Mouse (Mus musculus) forebrain, embryonic 14.5 days (tissue): ENCODE results near the gene Slc7a11. TPM values are rescaled to one million over a fixed set of nuclear protein-coding genes. Genes with fewer than 3 reads are reported as not detected.

Source experiments
- ATAC-seq: fragments of 200-750 bp; cut with Nextera tagmentation; 2 replicates; pipeline ENCODE4 v1.8.0; 2017; ENCODE audit warnings: mild to moderate bottlenecking, moderate library complexity
- DNase-seq: peaks from one replicate; pipeline ENCODE4 v3.0.0-alpha.2; 2015; ENCODE audit warnings: low spot score
- H3K27ac ChIP-seq: fragments of 300-500 bp; sonication (generic); 2 replicates; pipeline ENCODE4 v1.5.1; 2014; ENCODE audit warnings: low read depth, mild to moderate bottlenecking, control low read depth, low read length, moderate library complexity
- H3K27me3 ChIP-seq: fragments of 300-500 bp; sonication (generic); replicated peaks from 2 replicates; pipeline ENCODE4 v1.6.1; 2014; ENCODE audit warnings: low read length, control low read depth, mixed read lengths; ENCODE audit not compliant: control insufficient read depth, insufficient read depth
- H3K36me3 ChIP-seq: fragments of 300-500 bp; sonication (generic); 2 replicates; pipeline ENCODE4 v1.6.1; 2014; ENCODE audit warnings: low read length, control low read depth; ENCODE audit not compliant: control insufficient read depth, insufficient read depth
- H3K4me1 ChIP-seq: fragments of 300-500 bp; sonication (generic); 2 replicates; pipeline ENCODE4 v1.6.1; 2014; ENCODE audit warnings: antibody characterized with exemption, low read length, control low read depth; ENCODE audit not compliant: control insufficient read depth, insufficient read depth
- H3K4me2 ChIP-seq: fragments of 300-500 bp; sonication (generic); 2 replicates; pipeline ENCODE4 v1.6.1; 2014; ENCODE audit warnings: mild to moderate bottlenecking, control low read depth, low read length
- H3K4me3 ChIP-seq: fragments of 300-500 bp; sonication (generic); 2 replicates; pipeline ENCODE4 v1.5.1; 2014; ENCODE audit warnings: low read depth, low read length, control low read depth
- H3K9ac ChIP-seq: fragments of 300-500 bp; sonication (generic); 2 replicates; pipeline ENCODE4 v1.6.1; 2014; ENCODE audit warnings: mild to moderate bottlenecking, low read length, control low read depth, moderate library complexity
- H3K9me3 ChIP-seq: fragments of 300-500 bp; sonication (generic); replicated peaks from 2 replicates; pipeline ENCODE4 v1.6.1; 2016; ENCODE audit warnings: low read length, control low read depth, mixed read lengths; ENCODE audit not compliant: control insufficient read depth
- WGBS: fragments of 180-500 bp; shearing (Covaris S2); extraction: QIAGEN DNeasy Blood & Tissue Kit; methylation state at CpG from one replicate; pipeline ENCODE4 v1.1.7; 2014; 5-methylcytosine and 5-hydroxymethylcytosine counted together
- polyA plus RNA-seq: library from polyadenylated mRNA; unstranded; fragments of >200 nt; fragmentation: Nextera tagmentation; extraction: Ambion mirVana; gene quantifications from 2 replicates; pipeline ENCODE4 v1.2.1, GENCODE M21; 2014

Gene Slc7a11
- polyA plus RNA-seq, 1 experiment from 2014 or later, result 1.9 TPM

GRCm38 (mm10) chr3:50026039-50026438, 417.4 kb downstream of the Slc7a11 start:
- no peaks in the 10 kb centered on the region for H3K9me3 ChIP-seq
- no peak overlapping the region for H3K4me2 ChIP-seq
- ATAC-seq, result no peak
- 62% methylated on average over 5 of the region's 5 CpGs for WGBS
- DNase-seq, result no peak
- H3K27ac ChIP-seq, result no peak overlapping the region
- no peaks in the 10 kb centered on the region for H3K36me3 ChIP-seq
- no peak overlapping the region for H3K9ac ChIP-seq
- no peak overlapping the region for H3K4me3 ChIP-seq
- no peaks in the 10 kb centered on the region for H3K27me3 ChIP-seq
- no peaks in the 10 kb centered on the region for H3K4me1 ChIP-seq

GRCm38 (mm10) chr3:50014396-50014795, 429.0 kb downstream of the Slc7a11 start:
- WGBS, result 11% methylated on average over 4 of the region's 4 CpGs
- H3K27ac ChIP-seq, result no peak overlapping the region
- peak; percentile 96 for DNase-seq

GRCm38 (mm10) chr3:50012012-50012411, 431.4 kb downstream of the Slc7a11 start:
- DNase-seq, result no peak
- 77% methylated on average over 3 of the region's 3 CpGs for WGBS
- no peak overlapping the region for H3K9ac ChIP-seq
- H3K9me3 ChIP-seq, result no peaks in the 10 kb centered on the region
- H3K4me1 ChIP-seq, result no peaks in the 10 kb centered on the region
- H3K4me2 ChIP-seq, result no peak overlapping the region
- no peaks in the 10 kb centered on the region for H3K27me3 ChIP-seq
- no peak for ATAC-seq
- H3K36me3 ChIP-seq, result no peaks in the 10 kb centered on the region
- H3K4me3 ChIP-seq, result no peak overlapping the region
- no peak overlapping the region for H3K27ac ChIP-seq

More at GRCm38 (mm10) chr3:50014396-50014795, 429.0 kb downstream of the Slc7a11 start:
- Histone ChIP-seq H3K4me3 (no peak overlapping the region), H3K4me2 (no peak overlapping the region), H3K36me3 (no peaks in the 10 kb centered on the region), H3K4me1 (no peaks in the 10 kb centered on the region), H3K9ac (no peak overlapping the region), H3K9me3 (no peaks in the 10 kb centered on the region), H3K27me3 (no peaks in the 10 kb centered on the region)
- peak; percentile 98 for ATAC-seq

GRCm38 (mm10) chr3:50003970-50004683, 439.3 kb downstream of the Slc7a11 start:
- Histone ChIP-seq H3K4me1 (no peaks in the 10 kb centered on the region), H3K9me3 (no peaks in the 10 kb centered on the region), H3K27ac (peak overlapping the region; percentile 44; the same call in 1 of the 2 replicates), H3K27me3 (no peaks in the 10 kb centered on the region), H3K4me3 (no peak overlapping the region), H3K36me3 (no peaks in the 10 kb centered on the region), H3K4me2 (no peak overlapping the region), H3K9ac (no peak overlapping the region)
- WGBS, result 46% methylated on average over 5 of the region's 5 CpGs
- ATAC-seq, result peak; percentile 97
- peak; percentile 83 for DNase-seq

- Histone ChIP-seq H3K27me3 (no peaks in the 10 kb centered on the region), H3K27ac (no peak overlapping the region), H3K36me3 (no peaks in the 10 kb centered on the region), H3K4me2 (no peak overlapping the region), H3K4me1 (no peaks in the 10 kb centered on the region), H3K9ac (no peak overlapping the region), H3K4me3 (no peak overlapping the region), H3K9me3 (no peaks in the 10 kb centered on the region)
- no peak for ATAC-seq
- no peak for DNase-seq
Measured at GRCm38 (mm10) chr3:50002067-50002466, 441.3 kb downstream of the Slc7a11 start.

DNA sequence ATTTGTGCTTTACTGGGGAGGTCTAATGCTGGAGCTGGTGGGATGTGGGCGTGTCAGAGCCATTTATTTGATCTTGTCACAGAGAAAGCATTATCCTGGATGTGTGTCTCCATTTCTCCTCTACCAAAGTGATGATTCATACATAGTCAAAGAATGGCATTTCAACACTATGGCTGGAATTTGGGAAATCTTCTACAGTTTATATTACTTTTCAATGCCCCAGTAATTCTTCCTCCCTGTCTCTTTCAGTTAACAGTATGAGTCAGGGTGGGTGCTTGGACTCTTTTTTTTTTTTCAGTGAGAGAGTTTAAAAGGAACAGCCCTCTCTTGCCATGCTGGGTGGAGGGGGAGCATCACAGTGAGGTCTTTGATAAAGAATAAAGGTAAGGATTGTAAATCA, 441.8 kb downstream of the Slc7a11 start:
- 62% methylated on average over 1 of the region's 1 CpGs for WGBS
- no peaks in the 10 kb centered on the region for H3K36me3 ChIP-seq
- DNase-seq, result no peak
- no peak overlapping the region for H3K4me3 ChIP-seq
- no peaks in the 10 kb centered on the region for H3K4me1 ChIP-seq
- no peaks in the 10 kb centered on the region for H3K9me3 ChIP-seq
- no peak overlapping the region for H3K27ac ChIP-seq
- no peak overlapping the region for H3K9ac ChIP-seq
- no peak for ATAC-seq
- no peak overlapping the region for H3K4me2 ChIP-seq
- H3K27me3 ChIP-seq, result no peaks in the 10 kb centered on the region

DNA sequence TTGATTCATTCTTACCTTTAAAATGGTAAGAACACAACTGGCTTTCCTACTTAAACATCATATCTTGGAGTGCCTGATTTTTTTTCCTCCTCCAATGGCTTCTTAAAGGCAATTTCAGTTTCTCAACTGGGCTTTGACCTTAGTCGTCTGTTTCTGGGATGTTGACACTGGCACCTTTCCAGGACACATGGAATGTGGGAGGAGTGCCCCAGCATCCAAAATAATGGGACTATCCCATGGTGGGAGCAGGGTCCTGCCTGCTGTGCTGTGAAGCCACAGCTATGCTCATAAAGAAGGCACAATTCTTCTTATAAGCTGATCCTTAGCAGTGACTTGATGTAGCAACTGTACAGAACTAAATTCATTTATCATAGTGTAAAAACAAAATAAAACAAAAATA, 450.5 kb downstream of the Slc7a11 start:
- no peak overlapping the region for H3K27ac ChIP-seq
- DNase-seq (no peak), ATAC-seq (no peak)
- no peak overlapping the region for H3K9ac ChIP-seq
- H3K4me2 ChIP-seq, result no peak overlapping the region
- no peaks in the 10 kb centered on the region for H3K27me3 ChIP-seq
- H3K9me3 ChIP-seq, result no peaks in the 10 kb centered on the region
- no peaks in the 10 kb centered on the region for H3K36me3 ChIP-seq
- H3K4me1 ChIP-seq, result no peaks in the 10 kb centered on the region
- no peak overlapping the region for H3K4me3 ChIP-seq
- WGBS, result 37% methylated on average over 1 of the region's 1 CpGs

- no peak overlapping the region for H3K27ac ChIP-seq
- WGBS, result 76% methylated on average over 2 of the region's 2 CpGs
- no peaks in the 10 kb centered on the region for H3K36me3 ChIP-seq
- no peak overlapping the region for H3K4me3 ChIP-seq
- H3K4me2 ChIP-seq, result no peak overlapping the region
- H3K9ac ChIP-seq, result no peak overlapping the region
- no peaks in the 10 kb centered on the region for H3K27me3 ChIP-seq
- H3K4me1 ChIP-seq, result no peaks in the 10 kb centered on the region
- ATAC-seq (no peak), DNase-seq (no peak)
- no peaks in the 10 kb centered on the region for H3K9me3 ChIP-seq
Measured at GRCm38 (mm10) chr3:49987236-49987635, 456.2 kb downstream of the Slc7a11 start.

DNA sequence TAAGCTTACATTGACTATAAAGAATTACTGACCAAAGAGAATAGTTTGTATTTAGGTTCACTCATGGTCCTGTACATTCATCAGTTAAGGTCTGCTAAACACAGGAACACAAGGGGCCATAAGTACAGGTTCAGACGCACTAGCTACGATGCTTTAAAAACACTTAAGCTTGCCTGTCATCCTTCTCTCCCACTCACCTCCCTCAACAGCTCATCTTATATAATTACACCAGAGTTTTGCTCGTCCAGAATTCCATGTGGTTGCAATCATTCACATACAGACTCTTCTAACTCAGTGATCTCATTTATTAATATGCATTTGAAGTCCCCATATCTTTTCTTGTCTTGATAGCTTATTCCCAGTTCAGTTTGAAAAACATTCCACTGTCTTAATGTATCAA, 458.6 kb downstream of the Slc7a11 start:
- no peaks in the 10 kb centered on the region for H3K27me3 ChIP-seq
- no peaks in the 10 kb centered on the region for H3K4me1 ChIP-seq
- H3K4me3 ChIP-seq, result no peak overlapping the region
- DNase-seq, result no peak
- 83% methylated on average over 3 of the region's 3 CpGs for WGBS
- H3K4me2 ChIP-seq, result no peak overlapping the region
- ATAC-seq, result no peak
- no peak overlapping the region for H3K27ac ChIP-seq
- H3K9me3 ChIP-seq, result no peaks in the 10 kb centered on the region
- H3K9ac ChIP-seq, result no peak overlapping the region
- no peaks in the 10 kb centered on the region for H3K36me3 ChIP-seq
